Mouse (Mus musculus): ENCODE results near the gene Ptprd.

DNA sequence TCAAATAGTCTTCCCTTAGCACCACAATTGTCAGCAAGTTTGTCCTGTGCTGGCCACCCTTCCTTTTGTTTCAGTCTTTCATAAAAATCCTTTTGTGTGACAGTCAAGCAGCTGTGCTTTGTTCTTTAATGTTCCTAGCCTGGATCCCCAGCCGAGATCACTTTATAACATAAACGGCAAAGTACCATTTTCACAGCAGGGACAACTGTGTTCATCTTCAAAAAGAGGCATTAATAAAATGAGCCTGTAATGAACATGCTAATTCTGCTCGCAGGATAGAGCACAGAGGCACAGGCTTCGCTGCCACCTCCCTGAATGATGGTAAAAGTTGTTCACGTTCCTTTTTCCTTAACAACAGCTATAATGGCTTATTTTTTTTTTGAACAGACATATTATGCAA, 1972.7 kb downstream of the Ptprd start:
- TF ChIP-seq CTCF (IDR thresholded peaks at IDR 0.05; ENCODE audit: low read depth), result no peak
- no peak for TF ChIP-seq EP300 (optimal IDR thresholded peaks at IDR 0.05)

Measured in stomach, postnatal 0 days (tissue).